Mouse (Mus musculus) left cerebral cortex, adult 8-10 months (tissue): ENCODE measurements around the gene Hoxd4. TPM values are rescaled to one million over a fixed set of nuclear protein-coding genes. Genes with fewer than 3 reads are reported as not detected.

ENCODE experiments used
- DNase-seq, 2 experiments: peaks; one replicate each; pipeline ENCODE4 v3.0.0; 2022; ENCODE audit warnings: low spot score in 2 of 2
- total RNA-seq, 4 experiments: library from RNA; stranded (reverse); gene quantifications; 2 replicates each; pipeline ENCODE4 v1.2.4; 2022

Hoxd4 gene
- total RNA-seq, 4 experiments from 2014 or later, result not detected

DNA sequence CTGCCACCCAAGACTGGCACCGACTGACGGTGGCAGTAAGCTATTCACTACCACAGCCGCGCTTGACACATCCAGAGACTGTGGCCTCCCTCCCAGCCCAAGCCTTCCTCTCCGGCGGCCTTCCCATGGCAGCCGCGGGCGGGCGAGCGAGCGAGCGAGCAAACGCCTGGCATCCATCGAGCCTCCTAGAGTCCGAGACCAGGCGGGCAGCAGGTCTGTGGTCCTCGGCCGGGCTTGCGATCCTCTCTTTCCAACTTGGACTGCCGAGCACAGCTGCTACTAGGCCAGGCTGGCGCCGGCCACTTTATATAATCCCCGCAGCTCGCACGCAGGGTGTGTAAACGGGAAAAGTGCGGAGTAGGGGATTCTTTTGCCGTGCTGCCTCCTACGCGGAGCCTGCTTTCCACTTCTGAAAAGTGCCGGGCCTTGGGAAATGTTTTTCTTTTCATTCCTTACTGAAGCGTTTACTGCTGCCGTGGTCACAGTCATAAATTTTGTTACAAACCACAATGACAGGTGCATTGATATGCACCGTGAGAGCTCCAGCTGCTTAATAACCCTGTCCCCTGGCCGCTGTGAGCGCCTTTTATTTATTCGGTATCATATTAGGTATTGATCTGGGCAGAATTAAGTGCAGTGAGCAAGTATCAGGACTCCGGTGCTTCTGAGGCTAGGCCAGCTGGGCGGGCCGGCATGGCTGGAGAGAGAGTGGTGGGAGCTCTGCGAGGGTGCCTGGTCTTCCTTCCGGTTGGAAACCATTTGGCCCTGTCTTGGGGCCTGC is 28.8 kb downstream of the Hoxd4 start:
- no peak for DNase-seq

DNA sequence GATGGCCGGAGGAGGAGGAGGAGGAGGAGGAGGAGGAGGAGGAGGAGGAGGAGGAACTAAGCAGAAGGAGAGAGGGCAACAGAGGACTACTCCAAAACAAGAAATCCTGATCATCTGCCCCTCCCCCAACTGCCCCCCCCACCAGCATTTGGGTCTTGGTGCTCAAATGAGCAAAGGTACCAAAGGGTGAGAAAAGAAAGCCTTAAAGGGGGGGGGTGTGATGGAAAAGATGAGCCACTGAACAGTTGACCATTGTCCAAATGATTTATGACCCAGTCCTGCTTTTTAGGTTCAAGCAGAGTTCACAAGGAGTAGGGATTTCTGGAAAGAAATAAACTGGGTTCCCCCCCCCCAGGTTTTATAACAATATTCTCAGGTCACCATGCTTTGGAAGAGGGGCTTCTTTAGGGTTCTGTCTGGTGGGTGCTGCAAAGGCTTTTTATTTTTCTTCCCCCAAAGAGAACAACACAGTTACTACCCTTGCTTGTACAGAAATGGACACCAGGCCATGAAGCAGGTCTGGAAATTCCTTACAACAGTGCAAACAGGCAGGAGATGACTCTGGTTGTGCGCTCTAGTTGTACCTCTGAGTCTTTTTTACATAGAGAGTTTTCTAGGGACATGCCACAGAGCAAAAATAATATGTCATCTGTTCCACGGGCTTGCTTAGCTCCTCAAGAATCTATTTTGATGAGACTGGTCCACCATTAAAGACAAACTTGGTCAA is 29.7 kb downstream of the Hoxd4 start:
- DNase-seq, result no peak

DNA sequence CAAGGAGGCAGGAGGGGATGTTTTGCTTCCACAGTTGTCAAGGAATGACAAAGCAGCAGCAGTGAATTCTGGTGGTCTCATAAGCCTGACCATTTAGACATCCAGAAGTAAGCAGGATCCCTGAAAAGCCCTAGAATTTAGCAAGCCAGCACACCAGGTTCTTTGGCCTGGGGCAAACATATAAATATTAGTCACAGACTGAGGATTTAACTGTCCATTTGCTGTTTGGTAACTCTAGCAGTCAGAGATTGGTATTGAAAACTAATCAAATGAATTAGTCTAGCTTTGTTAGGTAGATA is 30.2 kb downstream of the Hoxd4 start:
- no peak for DNase-seq

DNA sequence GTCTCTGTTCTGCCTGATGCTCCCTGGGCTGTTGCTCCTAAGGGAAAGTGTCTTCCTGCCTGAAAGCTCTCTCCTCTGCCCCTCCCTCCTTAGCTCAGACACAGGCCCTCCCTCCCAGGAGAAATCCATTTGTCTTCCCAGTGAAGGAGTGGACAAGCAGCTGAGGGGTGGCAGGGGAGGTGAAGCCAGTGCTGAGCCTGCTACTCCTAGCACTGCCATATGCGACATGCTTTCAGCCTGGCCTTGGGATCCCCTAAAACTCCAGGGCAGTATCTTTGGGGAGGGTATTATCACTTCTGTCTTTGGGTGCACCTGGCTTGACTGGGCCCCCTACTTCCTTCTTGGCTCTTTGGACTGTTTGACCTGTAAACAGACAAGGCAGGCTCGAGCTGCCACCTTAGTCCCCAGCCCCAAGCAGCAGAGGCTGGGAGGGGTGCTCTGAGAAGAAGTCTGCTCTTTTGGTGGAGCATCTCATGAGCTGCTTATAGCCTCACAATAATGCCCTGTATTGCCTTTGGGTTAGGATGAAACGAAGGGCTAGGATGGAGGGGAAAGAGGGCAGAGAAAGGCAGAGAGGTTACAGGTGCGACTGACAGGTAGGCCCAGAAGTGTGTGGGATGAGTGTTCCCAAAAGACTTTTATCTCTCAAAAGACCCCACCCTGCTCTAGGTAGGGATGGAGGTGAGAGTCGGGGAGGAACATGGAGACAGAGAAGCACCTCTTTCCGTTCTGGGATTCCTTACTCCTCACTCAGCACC is 34.0 kb downstream of the Hoxd4 start:
- DNase-seq, result no peak

- DNase-seq, result no peak
Measured at GRCm38 (mm10) chr2:74746298-74746921, 34.7 kb downstream of the Hoxd4 start.

- DNase-seq, result no peak
Measured at GRCm38 (mm10) chr2:74747006-74747405, 35.3 kb downstream of the Hoxd4 start.

GRCm38 (mm10) chr2:74747661-74748141 is 36.0 kb downstream of the Hoxd4 start:
- no peak for DNase-seq

DNA sequence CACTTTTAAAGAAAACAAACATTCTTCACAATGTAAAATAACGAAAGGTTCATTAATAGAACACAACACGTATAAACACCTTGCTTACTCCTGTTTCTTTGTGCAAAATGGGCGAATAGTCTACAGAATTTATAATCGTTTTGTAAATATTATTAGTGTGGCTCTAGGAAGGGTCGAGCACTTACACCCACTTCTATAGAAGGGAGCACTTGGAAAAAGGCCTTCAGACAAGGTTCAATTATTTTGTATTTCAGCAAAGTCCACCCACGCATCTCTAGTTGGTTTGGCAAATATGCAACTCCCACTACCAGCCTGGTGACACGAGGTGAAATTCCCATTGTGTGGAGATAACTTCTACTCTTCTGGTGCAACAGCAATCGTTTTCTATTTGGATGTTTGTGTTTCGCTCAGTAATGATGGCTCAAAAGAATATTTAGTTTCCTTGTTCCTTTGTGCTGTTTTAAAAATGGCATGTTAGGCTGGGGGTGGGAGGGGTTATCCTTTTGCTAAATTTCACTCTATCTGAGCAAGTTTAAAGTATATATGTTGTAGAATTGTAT is 36.8 kb downstream of the Hoxd4 start:
- no peak for DNase-seq

GRCm38 (mm10) chr2:74749337-74750121 is 37.8 kb downstream of the Hoxd4 start:
- no peak for DNase-seq

DNA sequence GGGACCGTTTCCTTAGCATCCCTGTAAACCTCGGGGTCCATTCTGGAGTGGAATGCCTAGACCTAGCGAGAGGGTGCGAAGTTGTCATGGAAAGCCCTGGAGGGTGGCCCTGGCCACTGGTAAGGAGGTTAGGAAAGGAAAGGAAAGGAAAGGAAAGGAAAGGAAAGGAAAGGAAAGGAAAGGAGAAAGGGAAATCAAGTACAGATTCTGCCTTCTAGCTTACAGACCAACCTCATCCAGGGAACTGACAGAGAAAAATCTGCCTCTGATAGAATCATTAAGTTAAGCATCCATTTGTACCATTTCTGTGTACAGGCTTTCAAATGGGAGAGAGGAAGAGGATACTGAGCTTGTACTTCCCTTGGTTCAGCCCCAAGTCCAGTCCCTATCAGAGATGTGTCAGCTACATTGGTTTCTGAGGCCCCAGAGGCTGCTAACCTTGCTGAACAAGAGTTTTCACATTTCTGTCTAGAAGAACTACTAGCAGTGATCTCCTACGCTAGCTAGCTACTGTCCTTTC is 39.1 kb downstream of the Hoxd4 start:
- DNase-seq, result no peak

DNA sequence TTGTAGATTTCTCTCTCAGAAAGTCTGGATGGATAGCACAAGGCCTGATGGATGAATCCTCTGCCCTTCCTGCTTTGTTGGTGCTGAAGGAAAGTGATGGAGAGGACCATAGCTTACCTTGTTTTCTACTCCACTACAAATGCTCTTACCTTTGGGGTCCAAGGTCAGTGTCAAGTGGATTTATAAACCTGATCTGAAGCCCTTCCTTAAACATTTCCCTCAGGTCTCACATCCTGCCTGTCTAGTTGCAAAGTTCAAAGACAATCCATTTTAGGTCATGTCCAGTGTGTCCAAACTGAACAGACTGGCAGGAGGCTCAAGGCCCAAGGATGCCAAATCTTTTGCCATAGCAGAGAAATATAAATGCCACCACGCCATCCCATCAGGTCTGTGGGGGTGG is 40.1 kb downstream of the Hoxd4 start:
- no peak for DNase-seq

- no peak for DNase-seq
Measured at GRCm38 (mm10) chr2:74752431-74753174, 40.9 kb downstream of the Hoxd4 start.

DNA sequence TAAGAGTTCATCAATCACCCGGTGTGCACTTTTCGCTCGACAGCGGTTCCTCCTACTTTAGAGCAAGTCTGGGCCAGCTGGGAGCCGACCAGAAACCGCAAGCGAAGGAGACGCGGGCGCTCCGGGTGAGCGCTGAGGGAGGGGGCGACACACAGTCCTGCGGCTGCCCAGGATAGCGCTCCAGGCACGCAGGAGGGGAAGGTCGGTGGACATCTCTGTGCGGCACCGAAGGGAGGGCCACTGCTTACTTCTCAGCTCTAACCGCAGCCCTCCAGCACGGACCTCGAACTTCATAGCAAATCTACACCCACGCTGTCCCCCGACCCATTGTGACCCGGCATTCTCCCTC is 41.4 kb downstream of the Hoxd4 start:
- no peak for DNase-seq

GRCm38 (mm10) chr2:74753711-74754110 is 42.0 kb downstream of the Hoxd4 start:
- no peak for DNase-seq

- no peak for DNase-seq
Measured at GRCm38 (mm10) chr2:74760146-74760545, 48.4 kb downstream of the Hoxd4 start.

GRCm38 (mm10) chr2:74761941-74762340 is 50.2 kb downstream of the Hoxd4 start:
- no peak for DNase-seq

DNA sequence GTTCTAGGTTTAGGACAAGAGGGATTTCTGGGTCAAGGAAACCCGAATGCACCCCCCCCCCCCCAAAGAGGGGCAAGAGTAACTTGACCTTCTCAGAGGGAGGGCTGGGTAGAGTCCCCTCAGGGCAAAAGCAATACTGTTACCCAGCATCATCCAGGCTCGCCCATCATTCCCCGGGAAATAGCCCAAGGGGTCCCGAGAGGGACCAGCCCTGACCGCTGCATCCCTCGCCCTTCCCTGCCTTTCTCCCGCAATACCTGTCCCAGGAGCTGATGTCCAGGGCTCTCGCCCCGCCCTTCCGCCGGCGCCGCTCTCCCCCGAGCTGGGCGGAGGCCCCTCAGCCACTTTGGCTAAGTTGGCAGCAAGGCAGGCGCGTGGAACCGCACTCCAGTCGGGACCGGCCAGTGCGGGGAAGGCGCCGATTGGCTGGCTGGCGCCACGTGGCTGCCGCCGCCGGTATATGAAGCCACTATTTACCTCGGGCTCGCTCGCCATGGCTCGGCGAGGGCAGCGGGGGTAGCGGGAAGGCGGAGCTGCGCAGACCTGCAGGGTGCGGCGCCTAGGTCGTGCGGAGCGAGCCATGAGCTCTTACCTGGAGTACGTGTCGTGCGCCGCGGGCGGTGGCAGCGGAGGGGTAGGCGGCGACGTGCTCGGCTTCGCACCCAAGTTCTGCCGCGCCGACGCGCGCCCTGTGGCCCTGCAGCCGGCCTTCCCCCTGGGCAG is 51.0 kb downstream of the Hoxd4 start, which contains the start of gene Hoxd1:
Gene Hoxd1, plus strand, starts transcription at position 459 of the 723 bp plus-strand sequence.
- DNase-seq, result no peak

DNA sequence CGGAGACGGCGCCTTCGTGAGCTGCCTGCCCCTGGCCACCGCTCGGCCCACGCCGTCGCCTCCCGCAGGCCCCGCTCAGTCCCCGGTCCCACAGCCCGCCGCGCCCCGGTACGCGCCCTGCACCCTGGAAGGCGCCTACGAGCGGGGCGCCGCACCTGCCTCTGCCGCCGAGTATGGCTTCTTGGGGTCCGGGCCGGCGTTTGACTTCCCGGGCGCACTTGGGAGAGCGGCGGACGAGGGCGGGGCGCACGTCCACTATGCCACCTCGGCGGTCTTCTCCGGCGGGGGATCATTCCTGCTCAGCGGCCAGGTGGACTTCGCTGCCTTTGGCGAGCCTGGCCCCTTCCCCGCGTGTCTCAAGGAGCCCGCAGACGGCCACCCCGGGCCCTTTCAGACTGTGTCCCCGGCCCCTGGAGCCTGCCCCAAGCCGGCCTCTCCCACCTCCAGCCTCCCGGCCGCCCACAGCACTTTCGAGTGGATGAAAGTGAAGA is 51.6 kb downstream of the Hoxd4 start:
- no peak for DNase-seq

- DNase-seq, result no peak
Measured at GRCm38 (mm10) chr2:74763976-74764375, 52.2 kb downstream of the Hoxd4 start.
